ENCODE assay signal across 10 mouse cellular contexts in the genomic region with DNA sequence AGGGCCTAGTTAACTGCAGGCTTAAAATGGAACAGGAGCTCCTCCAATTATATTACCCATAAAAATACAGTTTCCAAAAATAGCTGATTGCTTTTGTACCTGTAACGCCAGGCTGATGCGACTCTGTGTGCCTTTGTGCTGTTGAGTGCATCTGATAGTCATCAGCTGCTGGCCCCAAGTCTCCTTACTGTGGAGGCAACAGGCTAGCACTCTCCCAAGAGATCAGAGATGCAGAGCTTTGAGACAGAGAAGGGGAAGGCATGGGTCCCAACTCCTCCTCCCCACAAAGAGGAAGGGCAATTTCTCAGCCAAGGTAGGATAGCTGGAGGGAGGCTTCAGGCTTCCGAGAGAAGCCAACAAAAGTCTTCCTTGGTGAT.
DNase-seq lines count a peak whose midpoint lies in the region; ATAC-seq lines count a peak whose summit lies in the region.
"Had no signal": no experiment of that assay in that cellular context is flagged by ENCODE, and none has a peak within 500 bp of the region (broad histone marks: within the 10 kb centered on the region; RNA-seq: fewer than 3 reads in every experiment).

No protein-coding gene starts in this region.

- no peak for ATAC-seq in hindbrain, embryonic 14.5 days (ENCODE audit: low FRiP score)
- 0 out of 2 replicates have a peak, but pooled peaks have one; percentile 10 for ATAC-seq in intestine, embryonic 16.5 days
- no peak for ATAC-seq in CD4-positive, CD25-positive, alpha-beta regulatory T cell, adult 4 months

- peak overlapping the region; percentile 70 for H3K27ac ChIP-seq in hindbrain, embryonic 10.5 days
- no peak overlapping the region for H3K27ac ChIP-seq in hindbrain, embryonic 14.5 days
- peak overlapping the region; percentile 56 for H3K27ac ChIP-seq in intestine, embryonic 16.5 days (ENCODE audit: low read length)

- no peak overlapping the region for H3K9ac ChIP-seq in hindbrain, embryonic 14.5 days
- H3K9ac ChIP-seq in intestine, embryonic 16.5 days (ENCODE audit: low read depth, low read length), result no peak overlapping the region

- no peaks in the 10 kb centered on the region for H3K36me3 ChIP-seq in hindbrain, embryonic 10.5 days
- H3K36me3 ChIP-seq in hindbrain, embryonic 14.5 days (replicated peaks; ENCODE audit: control insufficient read depth, insufficient read depth), result no peaks in the 10 kb centered on the region
- no peaks in the 10 kb centered on the region for H3K36me3 ChIP-seq in intestine, embryonic 16.5 days (ENCODE audit: control insufficient read depth, insufficient read depth, low read length)

- H3K27me3 ChIP-seq in hindbrain, embryonic 10.5 days (ENCODE audit: insufficient read depth, poor library complexity, severe bottlenecking), result no peaks in the 10 kb centered on the region
- no peaks in the 10 kb centered on the region for H3K27me3 ChIP-seq in hindbrain, embryonic 14.5 days (ENCODE audit: control insufficient read depth, insufficient read depth, low read length)
- no peaks in the 10 kb centered on the region for H3K27me3 ChIP-seq in intestine, embryonic 16.5 days (replicated peaks; ENCODE audit: control insufficient read depth, insufficient read depth, low read length)

- peaks cover 20% of the 10 kb centered on the region for H3K4me1 ChIP-seq in hindbrain, embryonic 10.5 days (replicated peaks)
- H3K4me1 ChIP-seq in hindbrain, embryonic 14.5 days (replicated peaks; ENCODE audit: control insufficient read depth, insufficient read depth, low read length), result no peaks in the 10 kb centered on the region
- peaks cover 6% of the 10 kb centered on the region for H3K4me1 ChIP-seq in intestine, embryonic 16.5 days (ENCODE audit: control insufficient read depth, insufficient read depth, low read length)
- H3K4me1 ChIP-seq: megakaryocyte, embryonic 14.5 days had no signal

- 75% methylated on average over 3 of the region's 3 CpGs for WGBS in hindbrain, embryonic 10.5 days
- 83% methylated on average over 3 of the region's 3 CpGs for WGBS in hindbrain, embryonic 14.5 days
- WGBS in intestine, embryonic 16.5 days, result 51% methylated on average over 3 of the region's 3 CpGs

- H3K4me2 ChIP-seq in hindbrain, embryonic 14.5 days (replicated peaks), result no peak overlapping the region
- H3K4me2 ChIP-seq in intestine, embryonic 16.5 days (ENCODE audit: low read depth, low read length), result no peak overlapping the region

- no peak overlapping the region for H3K4me3 ChIP-seq in hindbrain, embryonic 10.5 days
- H3K4me3 ChIP-seq in hindbrain, embryonic 14.5 days (replicated peaks; ENCODE audit: low read length), result no peak overlapping the region
- no peak overlapping the region for H3K4me3 ChIP-seq in intestine, embryonic 16.5 days (ENCODE audit: low read length)
- H3K4me3 ChIP-seq: megakaryocyte, embryonic 14.5 days had no signal

- DNase-seq in hindbrain, embryonic 10.5 days (ENCODE audit: low spot score), result no peak
- DNase-seq in hindbrain, embryonic 14.5 days (ENCODE audit: low spot score), result no peak
- peak; percentile 16 for DNase-seq in urinary bladder, postnatal 14 days (ENCODE audit: low spot score)
- DNase-seq in urinary bladder, adult 2 months (ENCODE audit: low spot score), result no peak
- DNase-seq in cerebellum, adult 18-20 months, result no peak
- no peak for DNase-seq in MN1 (ENCODE audit: low spot score)
- DNase-seq: cerebellum, adult 11 months had no signal

- H3K9me3 ChIP-seq in hindbrain, embryonic 10.5 days, result no peaks in the 10 kb centered on the region
- no peaks in the 10 kb centered on the region for H3K9me3 ChIP-seq in hindbrain, embryonic 14.5 days (ENCODE audit: control insufficient read depth, low read length)
- no peaks in the 10 kb centered on the region for H3K9me3 ChIP-seq in intestine, embryonic 16.5 days (ENCODE audit: control insufficient read depth, low read length)
